Mouse (Mus musculus): Measurements from ENCODE around the gene Lrr1.

Gene Lrr1

GRCm38 (mm10) chr12:69204052-69204833, 35.6 kb downstream of the Lrr1 start, which contains the start of gene Gm49384:
Gene Gm49384, minus strand, starts transcription at chr12:69204267.
- DNase-seq: no peak

DNA sequence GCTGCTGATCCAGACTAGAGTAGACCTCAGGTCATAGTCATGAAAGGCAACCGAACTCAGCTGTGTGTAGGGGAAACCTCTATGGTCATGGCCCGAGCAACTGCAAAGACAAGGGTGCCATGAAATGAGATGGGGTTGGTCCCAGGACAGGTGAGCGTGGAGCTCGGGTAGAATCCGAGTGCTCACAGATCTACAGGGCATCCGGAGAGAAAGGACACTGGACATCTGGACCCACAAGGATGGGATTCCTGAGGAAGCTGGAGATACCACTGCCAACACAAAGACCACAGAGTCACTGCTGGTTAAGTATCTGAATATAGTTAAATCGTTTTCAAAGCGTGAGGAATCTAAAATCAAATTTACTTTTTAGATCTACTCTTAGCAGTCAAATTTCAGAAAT, 38.8 kb downstream of the Lrr1 start:
- DNase-seq: no peak

GRCm38 (mm10) chr12:69207926-69208325, 39.3 kb downstream of the Lrr1 start:
- no peak for DNase-seq

GRCm38 (mm10) chr12:69208520-69208919, 39.9 kb downstream of the Lrr1 start:
- no peak for DNase-seq

GRCm38 (mm10) chr12:69210056-69210979, 41.7 kb downstream of the Lrr1 start:
- DNase-seq: no peak

GRCm38 (mm10) chr12:69211057-69211456, 42.4 kb downstream of the Lrr1 start:
- DNase-seq: no peak

- no peak for DNase-seq
These were observed 44.7 kb downstream of the Lrr1 start for GRCm38 (mm10) chr12:69213186-69213777.

GRCm38 (mm10) chr12:69214393-69214792, 45.8 kb downstream of the Lrr1 start:
- no peak for DNase-seq

DNA sequence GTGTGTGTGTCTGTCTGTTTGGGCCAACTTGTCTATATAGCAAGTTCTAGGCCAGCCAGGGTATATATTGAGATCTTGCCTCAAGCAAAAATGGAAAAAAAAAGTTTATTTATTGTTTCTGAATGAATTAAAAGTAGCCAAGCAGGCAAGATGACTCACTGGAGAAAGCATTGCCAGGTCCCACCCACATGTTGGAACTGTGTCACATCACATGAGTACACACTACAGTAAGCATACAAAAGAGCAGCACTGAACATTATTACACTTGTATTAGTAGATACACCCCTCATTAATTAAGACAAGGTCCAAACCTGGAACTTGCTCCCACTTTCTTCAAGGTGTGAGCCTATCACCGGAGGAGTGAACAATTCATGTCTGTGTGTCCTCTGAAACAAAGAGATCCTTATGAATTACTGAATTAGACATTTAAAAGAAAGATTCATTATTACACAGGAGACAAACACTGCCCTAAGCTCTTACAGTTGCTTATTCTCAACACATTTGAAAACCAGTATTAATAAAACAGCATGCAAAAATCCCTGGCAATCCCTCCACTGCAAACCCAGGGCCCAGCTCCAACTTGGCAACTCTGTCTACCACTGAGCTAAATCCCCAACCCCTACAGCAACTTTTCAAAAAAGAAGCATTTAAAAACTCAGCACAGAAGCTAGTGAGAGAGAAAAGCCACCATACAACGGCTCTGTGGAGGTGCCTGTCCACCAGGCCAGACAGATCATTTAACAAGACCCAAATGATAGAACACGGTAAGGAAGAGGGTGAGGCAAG, 46.6 kb downstream of the Lrr1 start:
- DNase-seq: peak; percentile 56 to 59

- no peak for DNase-seq
These were observed 48.0 kb downstream of the Lrr1 start for GRCm38 (mm10) chr12:69216587-69216986.

GRCm38 (mm10) chr12:69220613-69221277, 52.1 kb downstream of the Lrr1 start:
- no peak for DNase-seq

- peak; percentile 86 to 89 for DNase-seq
These were observed 59.3 kb downstream of the Lrr1 start, which contains the start of gene Pole2 for GRCm38 (mm10) chr12:69227776-69228466. Gene Pole2, minus strand, starts transcription at chr12:69228195.

Measured in lung, adult 18-20 months (tissue).